Mouse (Mus musculus) hindbrain, embryonic 16.5 days (tissue): ENCODE results near the gene Elp5. TPM values are rescaled to one million over a fixed set of nuclear protein-coding genes. Genes with fewer than 3 reads are reported as not detected.

ENCODE experiments used
- ATAC-seq: fragments of 200-750 bp; cut with Nextera tagmentation; 2 replicates; pipeline ENCODE4 v1.8.0; 2017; ENCODE audit warnings: moderate TSS enrichment, moderate library complexity
- H3K27ac ChIP-seq: fragments of 300-500 bp; sonication (generic); 2 replicates; pipeline ENCODE4 v1.5.1; 2014; ENCODE audit warnings: low read depth, mild to moderate bottlenecking, control low read depth, low read length, moderate library complexity
- H3K27me3 ChIP-seq: fragments of 300-500 bp; sonication (generic); replicated peaks from 2 replicates; pipeline ENCODE4 v1.6.1; 2014; ENCODE audit warnings: low read length; ENCODE audit not compliant: control insufficient read depth, insufficient read depth
- H3K36me3 ChIP-seq: fragments of 300-500 bp; sonication (generic); 2 replicates; pipeline ENCODE4 v1.6.1; 2014; ENCODE audit warnings: mild to moderate bottlenecking, low read length, moderate library complexity, mixed read lengths; ENCODE audit not compliant: control insufficient read depth, insufficient read depth
- H3K4me1 ChIP-seq: fragments of 300-500 bp; sonication (generic); 2 replicates; pipeline ENCODE4 v1.6.1; 2014; ENCODE audit warnings: low read depth, low read length; ENCODE audit not compliant: control insufficient read depth, insufficient read depth
- H3K4me2 ChIP-seq: fragments of 300-500 bp; sonication (generic); 2 replicates; pipeline ENCODE4 v1.6.1; 2014; ENCODE audit warnings: mild to moderate bottlenecking, low read length, control low read depth, moderate library complexity
- H3K4me3 ChIP-seq: fragments of 300-500 bp; sonication (generic); 2 replicates; pipeline ENCODE4 v1.5.1; 2014; ENCODE audit warnings: mild to moderate bottlenecking, low read length, control low read depth, moderate library complexity
- H3K9ac ChIP-seq: fragments of 300-500 bp; sonication (generic); 2 replicates; pipeline ENCODE4 v1.6.1; 2014; ENCODE audit warnings: low read depth, mild to moderate bottlenecking, control low read depth, low read length, moderate library complexity
- H3K9me3 ChIP-seq: fragments of 300-500 bp; sonication (generic); 2 replicates; pipeline ENCODE4 v1.6.1; 2014; ENCODE audit warnings: mild to moderate bottlenecking, low read length, moderate library complexity; ENCODE audit not compliant: control insufficient read depth
- WGBS: fragments of 180-500 bp; shearing (Covaris S2); extraction: QIAGEN DNeasy Blood & Tissue Kit; methylation state at CpG from one replicate; pipeline ENCODE4 v1.1.7; 2014; 5-methylcytosine and 5-hydroxymethylcytosine counted together
- polyA plus RNA-seq: library from polyadenylated mRNA; unstranded; fragments of >200 nt; fragmentation: Nextera tagmentation; extraction: Ambion mirVana; gene quantifications from 2 replicates; pipeline ENCODE4 v1.2.1, GENCODE M21; 2015

Gene Elp5
- polyA plus RNA-seq, 1 experiment from 2014 or later = 188 TPM

GRCm38 (mm10) chr11:69945997-69946891, 36.1 kb downstream of the Elp5 start:
- Histone ChIP-seq H3K9ac (no peak overlapping the region), H3K4me2 (no peak overlapping the region), H3K9me3 (no peaks in the 10 kb centered on the region), H3K27ac (no peak overlapping the region), H3K4me1 (peaks cover 8% of the 10 kb centered on the region), H3K27me3 (peaks cover 3% of the 10 kb centered on the region), H3K36me3 (no peaks in the 10 kb centered on the region), H3K4me3 (no peak overlapping the region)
- WGBS = 89% methylated on average over 18 of the region's 18 CpGs
- ATAC-seq = no peak

DNA sequence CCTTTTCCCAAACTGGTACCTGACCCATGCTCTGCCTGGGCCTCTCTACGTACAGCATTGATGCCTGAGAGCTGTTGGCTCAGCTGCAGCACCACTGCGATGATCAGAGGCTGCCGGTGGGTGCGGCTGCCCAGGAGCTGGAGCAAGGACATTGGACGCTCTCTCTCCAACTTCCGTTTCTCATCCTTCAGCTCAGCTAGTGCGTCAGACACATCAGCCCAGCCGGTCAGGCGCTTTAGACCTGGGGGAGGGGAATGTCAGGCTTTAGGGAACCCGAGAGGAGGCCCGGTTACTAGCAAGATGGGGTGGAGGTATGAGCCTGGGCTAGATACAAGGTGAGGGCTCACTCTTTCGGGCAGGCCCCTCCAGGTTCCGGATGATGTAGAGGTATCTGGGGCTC, 37.1 kb downstream of the Elp5 start:
- H3K9me3 ChIP-seq = no peaks in the 10 kb centered on the region
- H3K36me3 ChIP-seq = no peaks in the 10 kb centered on the region
- H3K4me1 ChIP-seq = peaks cover 8% of the 10 kb centered on the region
- H3K4me2 ChIP-seq = no peak overlapping the region
- H3K4me3 ChIP-seq = no peak overlapping the region
- WGBS = 77% methylated on average over 13 of the region's 13 CpGs
- H3K27ac ChIP-seq = no peak overlapping the region
- peaks cover 3% of the 10 kb centered on the region for H3K27me3 ChIP-seq
- H3K9ac ChIP-seq = no peak overlapping the region
- ATAC-seq = no peak

DNA sequence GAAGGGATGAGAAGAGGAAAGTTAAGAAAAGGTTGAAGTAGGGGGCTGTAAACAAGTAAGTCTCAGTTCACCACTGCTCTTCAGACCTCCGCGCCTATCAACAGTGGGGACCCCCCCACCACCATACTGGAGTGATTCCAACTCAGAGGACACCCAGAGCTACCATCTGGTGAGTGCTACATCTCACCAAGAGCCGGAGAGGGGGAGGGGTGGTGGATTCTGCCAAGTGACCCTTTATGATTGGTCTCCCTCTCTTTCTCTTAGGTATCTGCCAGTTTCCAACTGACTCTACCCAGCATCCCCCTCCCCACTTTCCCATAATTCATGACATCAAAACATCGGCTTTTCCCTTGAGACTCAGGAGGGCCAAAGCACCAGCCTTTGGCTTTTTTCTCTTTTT, 41.4 kb downstream of the Elp5 start:
- WGBS = 80% methylated on average over 4 of the region's 4 CpGs
- no peak overlapping the region for H3K4me2 ChIP-seq
- no peak overlapping the region for H3K4me3 ChIP-seq
- peaks cover 11% of the 10 kb centered on the region for H3K27me3 ChIP-seq
- no peak for ATAC-seq
- H3K9ac ChIP-seq = no peak overlapping the region
- H3K27ac ChIP-seq = no peak overlapping the region
- no peaks in the 10 kb centered on the region for H3K9me3 ChIP-seq
- H3K36me3 ChIP-seq = no peaks in the 10 kb centered on the region
- H3K4me1 ChIP-seq = peaks cover 10% of the 10 kb centered on the region

- Histone ChIP-seq H3K4me2 (no peak overlapping the region), H3K4me1 (peaks cover 15% of the 10 kb centered on the region), H3K27me3 (peaks cover 11% of the 10 kb centered on the region), H3K36me3 (no peaks in the 10 kb centered on the region), H3K9ac (no peak overlapping the region), H3K9me3 (no peaks in the 10 kb centered on the region), H3K27ac (no peak overlapping the region), H3K4me3 (no peak overlapping the region)
- ATAC-seq = no peak
- 95% methylated on average over 17 of the region's 17 CpGs for WGBS
Measured at GRCm38 (mm10) chr11:69939731-69940130, 42.6 kb downstream of the Elp5 start.

DNA sequence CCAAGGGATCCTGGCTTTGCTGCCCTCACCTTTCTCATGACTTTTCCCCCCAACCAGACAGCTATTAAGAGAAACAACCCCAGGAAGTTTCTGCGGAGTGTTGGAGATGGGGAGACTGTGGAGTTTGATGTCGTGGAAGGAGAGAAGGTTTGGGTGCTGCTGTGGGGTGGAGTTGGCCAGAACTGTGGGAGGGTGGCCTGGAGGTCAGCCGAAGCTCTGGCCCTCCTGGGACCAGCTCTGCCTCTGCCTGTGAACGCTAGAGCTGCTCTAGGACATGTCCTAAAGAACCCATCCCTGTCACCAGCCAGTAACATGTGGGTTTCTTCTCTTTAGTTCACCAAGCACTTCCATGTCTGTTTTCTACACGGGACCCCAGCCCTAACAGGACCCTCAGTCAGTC, 43.1 kb downstream of the Elp5 start:
- Histone ChIP-seq H3K4me2 (no peak overlapping the region), H3K4me1 (peaks cover 15% of the 10 kb centered on the region), H3K36me3 (no peaks in the 10 kb centered on the region), H3K27me3 (peaks cover 11% of the 10 kb centered on the region), H3K27ac (no peak overlapping the region), H3K4me3 (no peak overlapping the region), H3K9ac (no peak overlapping the region), H3K9me3 (no peaks in the 10 kb centered on the region)
- no peak for ATAC-seq
- WGBS = 67% methylated on average over 5 of the region's 5 CpGs

DNA sequence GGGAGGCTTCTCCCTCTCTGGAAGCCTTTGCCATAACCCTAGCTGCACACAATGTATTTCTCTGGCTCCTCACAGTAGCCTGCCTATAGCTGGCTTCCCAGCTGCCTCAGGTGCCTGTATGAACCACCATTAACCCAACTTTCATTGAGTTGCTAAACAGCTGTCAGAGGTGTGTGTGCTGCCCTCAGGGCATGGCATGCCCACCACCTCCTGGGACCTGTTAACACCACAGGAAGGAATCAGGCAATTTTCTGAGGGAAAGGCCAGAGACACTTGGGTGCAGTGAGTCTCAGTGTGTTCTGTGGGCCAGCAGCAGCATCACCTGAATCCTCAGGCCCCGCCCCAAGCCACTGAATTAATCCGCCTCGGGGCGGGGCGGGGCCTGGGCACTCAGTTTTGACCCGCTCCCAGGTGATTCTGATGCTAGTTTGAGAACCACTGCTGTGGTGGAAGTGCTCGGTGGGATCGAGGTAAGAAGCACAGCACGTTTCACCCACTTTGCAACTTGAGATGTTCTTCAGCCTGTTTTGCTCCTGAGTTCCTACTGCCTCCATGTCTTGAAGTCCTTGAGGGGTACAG, 43.8 kb downstream of the Elp5 start:
- H3K27me3 ChIP-seq = peaks cover 11% of the 10 kb centered on the region
- 32% methylated on average over 9 of the region's 9 CpGs for WGBS
- H3K4me3 ChIP-seq = no peak overlapping the region
- no peak overlapping the region for H3K9ac ChIP-seq
- H3K4me2 ChIP-seq = no peak overlapping the region
- no peaks in the 10 kb centered on the region for H3K9me3 ChIP-seq
- no peaks in the 10 kb centered on the region for H3K36me3 ChIP-seq
- H3K4me1 ChIP-seq = peaks cover 15% of the 10 kb centered on the region
- H3K27ac ChIP-seq = no peak overlapping the region
- ATAC-seq = no peak

DNA sequence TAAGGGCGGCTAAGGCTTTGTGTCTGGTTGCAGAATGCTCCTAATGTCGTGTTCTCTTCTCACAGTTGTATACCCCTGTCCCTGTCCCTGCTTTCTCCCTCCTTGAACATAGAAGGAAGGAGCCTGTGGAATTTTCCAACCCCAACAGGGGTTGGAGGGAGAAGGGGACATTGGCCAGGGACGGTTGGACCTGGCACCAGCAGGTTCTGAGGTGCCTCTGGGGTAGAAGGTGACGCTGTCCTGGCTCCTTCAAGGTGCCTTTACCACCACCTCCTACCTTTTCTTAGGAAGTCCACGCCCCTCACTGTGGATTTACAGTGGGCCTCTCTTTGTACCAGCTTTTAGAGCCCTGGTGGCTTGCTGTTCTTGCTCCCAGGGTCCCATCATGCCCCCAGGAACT, 44.5 kb downstream of the Elp5 start:
- peaks cover 11% of the 10 kb centered on the region for H3K27me3 ChIP-seq
- no peak for ATAC-seq
- no peak overlapping the region for H3K4me3 ChIP-seq
- 76% methylated on average over 5 of the region's 5 CpGs for WGBS
- no peak overlapping the region for H3K4me2 ChIP-seq
- H3K27ac ChIP-seq = no peak overlapping the region
- no peaks in the 10 kb centered on the region for H3K9me3 ChIP-seq
- no peak overlapping the region for H3K9ac ChIP-seq
- no peaks in the 10 kb centered on the region for H3K36me3 ChIP-seq
- H3K4me1 ChIP-seq = peaks cover 15% of the 10 kb centered on the region

DNA sequence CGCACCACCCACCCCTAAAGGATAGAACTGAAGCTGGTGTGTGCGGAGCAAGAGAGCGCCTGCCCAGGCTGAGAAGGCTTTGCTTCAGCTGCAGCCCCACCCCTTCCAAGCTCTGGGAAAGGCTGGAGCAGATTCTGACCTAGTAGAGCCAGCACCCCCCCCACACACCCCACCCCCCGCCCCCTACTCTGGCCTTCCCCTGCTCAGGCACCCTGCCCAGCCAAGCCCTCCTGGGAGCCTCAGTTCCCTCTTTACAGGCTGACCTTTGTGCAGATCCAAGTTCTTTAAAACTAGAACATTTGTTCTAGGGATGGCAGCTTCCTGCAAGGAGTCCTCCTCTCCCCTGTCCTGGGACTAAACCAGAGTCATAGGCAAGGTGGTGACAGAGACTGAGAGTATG, 44.9 kb downstream of the Elp5 start:
- Histone ChIP-seq H3K4me2 (no peak overlapping the region), H3K9ac (no peak overlapping the region), H3K9me3 (no peaks in the 10 kb centered on the region), H3K27ac (no peak overlapping the region), H3K36me3 (no peaks in the 10 kb centered on the region), H3K4me1 (peaks cover 15% of the 10 kb centered on the region), H3K4me3 (no peak overlapping the region), H3K27me3 (peaks cover 11% of the 10 kb centered on the region)
- 60% methylated on average over 4 of the region's 4 CpGs for WGBS
- ATAC-seq = no peak

- 36% methylated on average over 9 of the region's 9 CpGs for whole genome bisulfite sequencing
- ATAC-seq = no peak
Measured at GRCm38 (mm10) chr11:69936714-69937347, 45.5 kb downstream of the Elp5 start.

More at GRCm38 (mm10) chr11:69936714-69937347, 45.5 kb downstream of the Elp5 start:
- H3K36me3 ChIP-seq = no peaks in the 10 kb centered on the region
- peak overlapping the region; percentile 68 for H3K4me3 ChIP-seq
- peaks cover 15% of the 10 kb centered on the region for H3K4me1 ChIP-seq
- peak overlapping the region; percentile 99 for H3K4me2 ChIP-seq
- H3K9me3 ChIP-seq = no peaks in the 10 kb centered on the region
- H3K27ac ChIP-seq = no peak overlapping the region
- H3K27me3 ChIP-seq = peaks cover 11% of the 10 kb centered on the region
- no peak overlapping the region for H3K9ac ChIP-seq
